Mouse (Mus musculus) neutrophil, adult 5-6 weeks (primary cell): ENCODE measurements around the gene Tent5d. TPM values are rescaled to one million over a fixed set of nuclear protein-coding genes. Genes with fewer than 3 reads are reported as not detected.

Experiments used
- ATAC-seq: fragments of 151-379, 151-347 bp; 2 replicates; pipeline ENCODE4 v1.8.0; 2017; ENCODE audit warnings: mild to moderate bottlenecking, moderate TSS enrichment; ENCODE audit not compliant: insufficient number of reproducible peaks, poor library complexity, low FRiP score, severe bottlenecking; ENCODE audit errors: extremely low read depth
- total RNA-seq: library from RNA; stranded (forward); fragments of 200-1000 nt; gene quantifications from 2 replicates; pipeline ENCODE4 v1.2.3, GENCODE M21; 2017

The Tent5d gene
- total RNA-seq, result not detected in 2 replicates

DNA sequence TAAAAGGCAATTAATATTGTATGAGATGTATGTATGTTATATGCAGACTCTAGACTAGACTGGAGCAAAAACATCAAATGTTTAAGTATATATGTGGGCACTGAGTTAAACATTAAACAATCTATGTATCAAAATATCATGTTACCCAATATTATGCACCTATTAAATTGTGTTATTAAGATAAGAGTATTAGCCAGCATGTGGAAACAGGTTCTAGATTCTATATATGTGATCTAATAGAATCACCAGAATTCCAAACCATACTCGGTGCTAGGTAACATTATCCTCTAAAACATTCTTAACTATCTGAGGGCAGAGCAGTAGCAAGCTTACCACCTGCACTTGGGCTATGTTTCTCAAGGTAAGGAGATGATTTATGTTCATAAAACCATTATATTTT is at the start of gene Tent5d:
Tent5d (plus strand) TSS at position 301 of the 400 bp plus-strand sequence.
- ATAC-seq, result no peak

DNA sequence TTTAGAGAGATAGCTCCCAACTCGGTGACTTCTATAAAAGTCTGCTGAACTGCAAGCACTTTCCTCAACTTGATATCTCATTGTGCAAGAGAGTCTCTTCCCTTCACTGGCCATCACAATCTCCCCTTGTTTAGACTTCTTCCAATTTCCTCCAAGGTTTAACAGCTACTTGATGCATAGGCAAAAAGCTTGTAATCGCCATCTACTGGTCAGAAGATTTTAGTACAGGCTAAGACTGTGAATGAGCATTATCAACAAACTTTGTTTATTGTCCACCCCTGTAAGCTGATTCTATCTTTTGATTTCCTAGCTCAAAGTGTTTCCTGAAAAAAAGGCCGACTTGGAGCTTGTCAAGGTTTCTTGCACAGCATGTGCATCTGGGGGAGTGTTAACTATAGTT is 24.5 kb upstream of the Tent5d start:
- ATAC-seq, result no peak

DNA sequence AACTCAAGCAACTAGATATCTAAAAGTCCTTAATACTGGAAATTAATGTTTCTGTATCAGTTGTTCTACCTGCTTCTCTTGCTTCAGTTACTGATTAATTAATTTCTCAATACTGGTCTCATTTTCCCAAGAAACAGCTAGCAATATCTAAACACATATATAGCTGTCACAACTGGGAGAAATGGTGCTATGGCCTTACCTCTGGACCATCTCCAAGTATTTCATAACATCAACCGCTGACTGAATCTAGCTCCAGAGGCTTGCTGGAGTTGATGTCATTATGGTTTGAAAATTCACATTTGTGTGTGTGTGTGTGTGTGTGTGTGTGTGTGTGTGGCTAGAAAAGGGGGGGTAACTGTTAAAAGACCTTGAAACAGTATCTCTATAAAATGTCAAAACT is 2.3 kb upstream of the Tent5d start:
- no peak for ATAC-seq

DNA sequence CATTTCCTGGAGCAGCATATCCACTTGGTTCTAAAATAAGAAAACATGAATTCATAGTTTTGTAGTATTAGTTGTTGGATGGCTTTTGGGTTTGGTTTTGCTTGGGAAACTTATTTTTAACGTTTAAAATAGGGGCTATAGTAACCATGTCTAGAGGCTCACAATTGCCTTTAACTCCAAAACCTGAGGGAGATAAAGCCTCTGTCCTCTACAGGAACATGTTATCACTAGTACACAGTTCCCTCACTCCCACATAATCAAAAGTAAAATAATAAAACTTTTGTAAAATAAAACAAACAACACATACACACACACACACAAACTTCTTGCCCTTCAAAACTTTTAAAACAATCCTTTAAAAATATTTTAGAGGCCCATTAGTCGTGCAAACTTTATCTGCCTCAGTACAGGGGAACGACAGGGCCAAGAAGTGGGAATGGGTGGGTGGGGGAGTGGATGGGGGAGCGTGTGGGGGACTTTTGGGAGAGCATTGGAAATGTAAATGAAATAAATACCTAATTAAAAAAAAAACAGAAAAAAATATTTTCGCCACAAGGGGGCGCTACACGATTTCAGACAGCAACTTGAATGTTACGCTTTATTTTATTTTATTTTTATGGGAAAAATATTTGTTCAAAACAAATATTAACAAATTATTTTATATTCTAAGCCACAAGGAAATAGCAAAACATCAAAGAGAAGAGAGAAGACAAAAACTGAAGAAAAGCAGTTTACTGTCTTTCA is 1.5 kb upstream of the Tent5d start:
- no peak for ATAC-seq

DNA sequence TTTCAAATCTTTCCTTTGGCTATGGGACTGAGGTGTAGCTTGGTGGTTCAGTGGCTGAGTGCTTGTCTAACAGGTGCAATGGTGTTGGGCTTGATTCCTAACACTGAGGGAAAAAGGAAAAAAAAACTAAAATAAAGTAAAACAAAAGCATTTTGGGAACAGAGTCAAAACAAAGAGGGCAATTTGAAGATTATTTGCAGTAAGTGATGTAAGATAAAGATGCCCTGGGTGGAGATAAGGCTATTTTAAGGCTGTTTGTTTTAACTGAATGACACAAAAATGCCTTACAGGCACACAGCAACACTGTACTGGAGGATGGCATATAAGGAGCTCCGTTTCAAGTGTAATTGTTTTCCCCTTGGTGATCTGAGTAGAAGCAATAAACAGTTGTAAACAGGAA is 3.4 kb downstream of the Tent5d start:
- ATAC-seq, result no peak

DNA sequence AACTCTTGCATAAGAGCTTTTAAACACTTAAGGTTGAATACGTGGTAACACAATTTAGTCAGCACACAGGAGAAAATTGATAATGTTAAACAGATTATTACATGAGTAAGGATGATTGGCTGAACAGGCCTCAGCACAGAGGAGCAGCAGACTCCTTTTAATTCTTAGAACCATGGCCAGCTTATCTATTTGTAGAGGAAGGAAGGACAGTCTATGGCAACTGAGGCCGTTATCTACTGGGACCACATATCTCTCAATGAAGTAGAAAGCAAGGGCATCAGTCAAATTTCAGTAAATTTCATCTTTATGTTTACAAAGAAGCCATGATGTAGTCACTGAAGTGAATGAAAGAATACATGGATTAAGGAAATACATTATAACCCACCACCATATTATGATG is 4.5 kb downstream of the Tent5d start:
- ATAC-seq, result no peak

DNA sequence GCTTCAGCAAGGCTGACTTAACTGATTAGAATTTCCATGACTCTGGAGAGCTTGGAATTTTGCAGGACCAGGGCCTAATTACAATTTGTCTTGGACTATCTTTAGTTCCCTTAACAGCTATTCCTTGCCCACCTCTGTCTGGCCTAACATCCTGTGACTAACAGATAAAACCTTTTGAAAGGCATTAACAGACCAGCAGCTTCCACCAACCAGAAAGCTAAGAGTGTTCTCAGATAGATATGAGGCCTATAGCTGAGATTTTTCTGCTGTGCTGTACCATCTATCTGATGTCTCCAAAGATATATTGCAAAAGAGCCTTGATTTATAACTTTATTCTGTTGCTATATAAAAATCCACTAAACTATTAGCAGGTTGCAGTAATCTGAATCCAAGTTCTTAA is 19.7 kb downstream of the Tent5d start:
- ATAC-seq, result no peak

DNA sequence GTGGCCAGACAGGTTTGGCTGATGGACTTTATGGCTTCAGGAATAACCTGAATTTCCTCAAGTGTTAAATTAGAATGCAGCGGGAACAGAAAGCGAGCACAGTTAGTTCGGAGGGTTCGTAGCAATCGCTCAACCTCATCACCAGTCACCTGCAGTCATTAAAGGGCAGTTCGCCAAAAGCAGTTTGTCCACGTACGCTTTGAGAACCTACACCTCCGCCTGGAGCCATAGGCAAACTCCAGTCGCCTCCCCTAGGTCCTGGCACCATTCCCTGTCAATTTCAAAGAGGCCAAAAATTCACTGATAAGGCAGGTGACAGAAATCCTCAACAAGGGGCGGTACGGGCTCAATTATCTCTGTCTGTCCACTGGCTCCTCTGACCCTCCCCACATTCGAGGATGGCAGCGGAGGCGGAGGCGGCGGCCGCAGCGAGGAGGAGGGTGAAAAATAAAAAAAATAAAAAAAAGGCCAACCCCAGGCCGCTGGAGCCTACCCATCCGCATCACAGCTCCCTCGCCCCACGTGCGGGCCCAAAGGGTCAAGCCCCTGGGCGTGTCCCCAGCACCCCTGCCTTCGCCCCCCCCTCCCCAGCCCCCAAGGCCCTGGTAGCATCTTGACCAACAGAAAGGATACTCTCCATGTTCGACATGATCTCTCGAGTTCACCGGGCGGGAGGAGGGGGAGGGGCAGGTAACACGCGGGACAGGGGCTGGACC is 23.3 kb downstream of the Tent5d start:
- no peak; the same call in 1 of the 2 replicates for ATAC-seq

DNA sequence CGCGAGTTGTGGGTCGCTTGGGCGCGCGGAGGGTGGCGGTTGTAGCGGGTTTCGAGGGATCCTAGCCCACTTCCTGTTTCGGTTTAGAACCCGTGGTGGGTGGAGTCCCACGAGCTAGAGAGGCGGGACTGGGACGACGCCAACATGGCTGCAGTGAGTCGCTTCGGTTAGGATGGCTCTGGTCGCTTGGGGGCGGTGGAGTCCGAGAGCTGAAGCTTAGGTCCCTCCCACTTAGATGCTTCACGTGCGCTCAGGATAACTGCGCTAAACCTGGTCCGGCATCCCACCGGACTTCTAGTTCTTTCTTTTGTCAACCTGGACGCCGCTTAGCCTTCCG is 23.8 kb downstream of the Tent5d start, which contains the start of gene 2610002M06Rik:
2610002M06Rik (minus strand) TSS at position 117 of the 337 bp plus-strand sequence.
- peak; percentile 100 for ATAC-seq

DNA sequence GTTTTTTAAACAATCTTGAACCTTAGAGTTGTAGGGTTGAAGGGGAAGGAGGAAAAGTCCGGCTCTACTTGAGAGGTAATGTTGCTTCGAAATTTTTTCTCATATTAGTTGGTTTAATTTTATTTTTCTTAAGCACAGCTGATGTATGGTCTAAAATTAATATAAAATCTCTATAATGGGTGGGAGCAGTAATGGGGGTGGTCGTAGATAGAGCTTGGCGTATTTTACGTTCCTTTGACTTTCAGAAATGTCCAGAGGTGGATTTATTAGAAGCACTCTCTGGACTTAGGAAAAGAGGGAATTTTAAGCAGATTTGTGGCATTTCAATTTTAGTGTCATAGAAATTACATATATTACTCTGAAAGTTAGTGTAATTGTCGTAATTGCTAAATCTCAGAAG is 24.3 kb downstream of the Tent5d start:
- ATAC-seq, result no peak

DNA sequence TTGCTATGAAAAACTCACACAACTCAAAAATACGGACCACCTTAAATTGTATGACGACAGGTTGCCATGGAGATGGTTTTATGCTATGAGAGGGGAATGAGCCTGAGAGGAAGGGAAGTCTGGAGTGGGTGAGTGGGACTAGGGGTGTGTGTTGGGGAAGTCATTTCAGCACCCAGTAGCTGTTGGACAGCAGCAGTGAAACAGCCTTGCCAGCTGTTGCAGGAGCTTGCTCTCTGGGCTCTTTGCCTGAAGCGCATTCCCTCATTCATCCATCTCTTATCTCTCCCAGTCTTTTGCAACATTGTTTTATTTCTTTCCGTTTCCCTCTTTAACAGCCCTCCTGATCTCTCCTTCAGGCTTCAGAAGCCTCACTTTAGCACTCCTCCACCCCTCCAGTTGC is 65.8 kb downstream of the Tent5d start:
- ATAC-seq, result no peak

Other genes starting within 250 kb of the Tent5d start
- gene Tbx22, start 124.6 kb upstream of the Tent5d start, total RNA-seq, result not detected in 2 replicates
- 9.8 and 12.2 TPM in 2 replicates for gene 2610002M06Rik, start 23.7 kb downstream of the Tent5d start, total RNA-seq
- not detected in 2 replicates for gene Gm732, start 155.9 kb downstream of the Tent5d start, total RNA-seq